Mouse (Mus musculus) lung, postnatal 0 days (tissue): ENCODE data around the gene Haghl.

Experiments used
- CTCF ChIP-seq: IDR thresholded peaks from 2 replicates; pipeline ENCODE4 v1.5.1; 2016; ENCODE audit warnings: antibody characterized with exemption, mild to moderate bottlenecking
- EP300 ChIP-seq: IDR thresholded peaks from 2 replicates; pipeline ENCODE4 v1.6.1; 2016; ENCODE audit warnings: antibody characterized with exemption, mild to moderate bottlenecking, control low read depth

- TF ChIP-seq CTCF (no peak), EP300 (no peak)
These were observed 47.8 kb upstream of the Haghl start, which contains the start of gene Stub1 for GRCm38 (mm10) chr17:25833291-25833663.
